Mouse (Mus musculus) B cell, adult 2 months (primary cell): ENCODE data around the gene Fam166a.
"Not testable (repeated sequence)": the region's sequence is repeated elsewhere in the genome, so short reads cannot be mapped to it uniquely, and the experiment has no call there.

Experiments
- DNase-seq, 2 experiments: peaks; one replicate each; pipeline ENCODE4 v3.0.0; 2022

Gene Fam166a

GRCm38 (mm10) chr2:25243342-25243741, 24.8 kb downstream of the Fam166a start:
- DNase-seq, result no peak

GRCm38 (mm10) chr2:25244144-25244543, 25.6 kb downstream of the Fam166a start:
- DNase-seq, result no peak

GRCm38 (mm10) chr2:25246183-25247072, 27.9 kb downstream of the Fam166a start, which contains the start of gene AL732309.1:
AL732309.1 (minus strand) TSS chr2:25246863.
- no peak for DNase-seq

- peak; percentile 45 to 47 for DNase-seq
These were observed 33.8 kb downstream of the Fam166a start for GRCm38 (mm10) chr2:25252331-25252730.

- peak; percentile 93 to 94 for DNase-seq
These were observed 36.8 kb downstream of the Fam166a start, which contains the start of gene Tmem203 for GRCm38 (mm10) chr2:25255284-25255779. Tmem203 (plus strand) TSS chr2:25255439.

GRCm38 (mm10) chr2:25256443-25257109, 38.0 kb downstream of the Fam166a start:
- peak; percentile 80 to 83 for DNase-seq

- DNase-seq, result not testable (repeated sequence)
These were observed 38.7 kb downstream of the Fam166a start for GRCm38 (mm10) chr2:25257250-25257649.

- peak; percentile 49 to 55 for DNase-seq
These were observed 40.3 kb downstream of the Fam166a start for GRCm38 (mm10) chr2:25258887-25259286.

- DNase-seq, result no peak
These were observed 43.3 kb downstream of the Fam166a start for GRCm38 (mm10) chr2:25261870-25262269.

- peak; percentile 90 to 94 for DNase-seq
These were observed 43.8 kb downstream of the Fam166a start, which contains the start of gene Tprn for GRCm38 (mm10) chr2:25262291-25262767. Tprn (plus strand) TSS chr2:25262618.

- DNase-seq, result peak; percentile 58 to 61
These were observed 44.5 kb downstream of the Fam166a start for GRCm38 (mm10) chr2:25262795-25263622.

- DNase-seq, result no peak
These were observed 45.2 kb downstream of the Fam166a start for GRCm38 (mm10) chr2:25263623-25264285.

- DNase-seq, result no peak
These were observed 45.7 kb downstream of the Fam166a start for GRCm38 (mm10) chr2:25264286-25264660.

GRCm38 (mm10) chr2:25264851-25265250, 46.3 kb downstream of the Fam166a start:
- DNase-seq, result no peak

GRCm38 (mm10) chr2:25265897-25266656, 47.5 kb downstream of the Fam166a start:
- DNase-seq, result peak in 1 of 2 experiments; percentile 11

- no peak for DNase-seq
These were observed 48.2 kb downstream of the Fam166a start for GRCm38 (mm10) chr2:25266720-25267119.

- DNase-seq, result no peak
These were observed 48.7 kb downstream of the Fam166a start for GRCm38 (mm10) chr2:25267241-25267640.

GRCm38 (mm10) chr2:25267746-25268309, 49.3 kb downstream of the Fam166a start:
- DNase-seq, result no peak
